Mouse (Mus musculus) intestine, postnatal 0 days (tissue): Measurements from ENCODE around the gene Gm2974. TPM values are rescaled to one million over a fixed set of nuclear protein-coding genes. Genes with fewer than 3 reads are reported as not detected.
"Not testable (repeated sequence)": the region's sequence is repeated elsewhere in the genome, so short reads cannot be mapped to it uniquely, and the experiment has no call there.

Experiments
- ATAC-seq: fragments of 200-750 bp; cut with Nextera tagmentation; 2 replicates; pipeline ENCODE4 v1.8.0; 2017; ENCODE audit warnings: mild to moderate bottlenecking, moderate TSS enrichment, moderate library complexity
- H3K27ac ChIP-seq: fragments of 300-500 bp; sonication (generic); 2 replicates; pipeline ENCODE4 v1.5.1; 2014; ENCODE audit warnings: mild to moderate bottlenecking, low read depth, low read length, moderate library complexity
- H3K27me3 ChIP-seq: fragments of 300-500 bp; sonication (generic); replicated peaks from 2 replicates; pipeline ENCODE4 v1.6.1; 2014; ENCODE audit warnings: low read length, mixed read lengths; ENCODE audit not compliant: control insufficient read depth, insufficient read depth
- H3K36me3 ChIP-seq: fragments of 300-500 bp; sonication (generic); 2 replicates; pipeline ENCODE4 v1.6.1; 2014; ENCODE audit warnings: mild to moderate bottlenecking, moderate library complexity; ENCODE audit not compliant: control insufficient read depth, insufficient read depth
- H3K4me1 ChIP-seq: fragments of 300-500 bp; sonication (generic); replicated peaks from 2 replicates; pipeline ENCODE4 v1.6.1; 2014; ENCODE audit warnings: antibody characterized with exemption, low read length, mixed read lengths; ENCODE audit not compliant: control insufficient read depth, insufficient read depth
- H3K4me2 ChIP-seq: fragments of 300-500 bp; sonication (generic); replicated peaks from 2 replicates; pipeline ENCODE4 v1.6.1; 2014; ENCODE audit warnings: low read depth, mild to moderate bottlenecking, moderate library complexity
- H3K4me3 ChIP-seq: fragments of 300-500 bp; sonication (generic); 2 replicates; pipeline ENCODE4 v1.5.1; 2014; ENCODE audit warnings: low read depth, low read length
- H3K9ac ChIP-seq: fragments of 300-500 bp; sonication (generic); 2 replicates; pipeline ENCODE4 v1.6.1; 2014; ENCODE audit warnings: mild to moderate bottlenecking, low read depth, low read length
- H3K9me3 ChIP-seq: fragments of 300-500 bp; sonication (generic); 2 replicates; pipeline ENCODE4 v1.6.1; 2016; ENCODE audit warnings: mixed run types; ENCODE audit not compliant: control insufficient read depth
- CTCF ChIP-seq: sonication (generic); IDR thresholded peaks from 2 replicates; pipeline ENCODE4 v1.5.1; 2016; ENCODE audit warnings: low read depth, mild to moderate bottlenecking, control low read depth, antibody characterized with exemption, moderate library complexity
- WGBS: fragments of 180-500 bp; shearing (Covaris S2); extraction: QIAGEN DNeasy Blood & Tissue Kit; methylation state at CpG from one replicate; pipeline ENCODE4 v1.1.7; 2014; 5-methylcytosine and 5-hydroxymethylcytosine counted together
- polyA plus RNA-seq: library from polyadenylated mRNA; unstranded; fragments of >200 nt; fragmentation: Nextera tagmentation; extraction: Ambion mirVana; gene quantifications from 2 replicates; pipeline ENCODE4 v1.2.1, GENCODE M21; 2015

Gene Gm2974
- 0.21 TPM in 1 of 2 replicates, not detected in the other for polyA plus RNA-seq

DNA sequence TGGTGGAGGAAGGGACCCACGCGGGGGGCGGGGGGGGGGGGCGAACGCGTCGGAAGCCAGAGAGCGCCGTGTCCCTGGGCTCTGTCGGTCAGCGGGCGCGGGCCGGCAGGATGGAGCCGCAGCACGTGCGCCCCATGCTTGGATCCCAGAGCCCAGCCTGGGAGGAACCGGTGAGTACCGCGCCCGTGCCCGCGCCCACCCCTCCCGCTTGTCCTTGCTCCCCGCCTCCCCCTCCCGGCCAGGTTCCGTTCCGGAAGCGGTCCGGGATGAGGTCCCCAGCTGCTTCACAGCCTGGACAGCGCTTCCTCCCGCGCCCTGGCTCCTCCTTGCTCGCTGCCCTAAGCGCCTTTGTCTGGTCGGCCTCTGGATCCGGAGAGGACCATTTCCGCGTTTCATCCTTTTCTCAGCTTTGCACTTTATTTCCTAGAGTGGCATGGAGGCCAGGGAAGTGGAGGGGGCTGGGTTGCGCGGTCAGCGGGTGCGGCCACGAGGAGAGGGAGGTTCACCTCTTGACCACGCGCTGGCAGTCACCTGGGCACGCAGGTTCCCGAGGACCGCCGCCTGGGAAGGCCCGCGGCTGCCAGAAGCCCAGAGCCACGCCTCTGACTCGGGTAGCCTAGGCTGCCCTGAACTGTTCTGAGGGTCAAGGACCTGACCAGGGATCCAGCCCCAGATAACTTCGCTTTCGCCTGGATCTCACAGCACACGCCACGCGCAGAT is at the start of gene Gm2974:
Gene Gm2974, plus strand, starts transcription at position 86 of the 720 bp plus-strand sequence.
- H3K9ac ChIP-seq, H3K4me1 ChIP-seq, H3K27me3 ChIP-seq, H3K36me3 ChIP-seq, H3K9me3 ChIP-seq, H3K27ac ChIP-seq, ATAC-seq, H3K4me3 ChIP-seq: not testable (repeated sequence)
- WGBS, result 17% methylated on average over 32 of the region's 59 CpGs
- H3K4me2 ChIP-seq, result peak within 1 kb of the TSS; percentile 50

DNA sequence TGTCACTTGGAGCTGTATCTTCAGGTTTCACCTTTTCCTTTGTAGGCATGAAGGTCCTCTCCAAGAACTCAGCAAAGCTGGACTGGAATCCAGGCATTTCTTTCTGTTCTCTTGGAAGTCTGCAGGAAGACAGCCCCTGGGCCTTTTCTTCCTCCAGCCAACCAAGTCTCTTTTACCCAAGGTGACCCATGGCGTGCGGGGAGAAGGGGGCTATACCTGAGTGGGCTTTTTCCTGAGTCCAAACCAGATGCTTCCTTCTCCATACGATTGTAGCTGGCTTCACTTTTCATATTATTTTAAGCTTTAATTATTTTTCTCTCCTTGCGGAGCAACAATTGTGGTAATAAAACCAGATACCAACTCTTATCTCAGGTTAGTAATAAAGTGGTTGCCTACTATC is 40.7 kb upstream of the Gm2974 start:
- H3K4me2 ChIP-seq, H3K4me3 ChIP-seq, H3K4me1 ChIP-seq, H3K36me3 ChIP-seq, H3K9me3 ChIP-seq, H3K27ac ChIP-seq, ATAC-seq, H3K9ac ChIP-seq, H3K27me3 ChIP-seq: not testable (repeated sequence)
- WGBS, result 72% methylated on average over 4 of the region's 4 CpGs

DNA sequence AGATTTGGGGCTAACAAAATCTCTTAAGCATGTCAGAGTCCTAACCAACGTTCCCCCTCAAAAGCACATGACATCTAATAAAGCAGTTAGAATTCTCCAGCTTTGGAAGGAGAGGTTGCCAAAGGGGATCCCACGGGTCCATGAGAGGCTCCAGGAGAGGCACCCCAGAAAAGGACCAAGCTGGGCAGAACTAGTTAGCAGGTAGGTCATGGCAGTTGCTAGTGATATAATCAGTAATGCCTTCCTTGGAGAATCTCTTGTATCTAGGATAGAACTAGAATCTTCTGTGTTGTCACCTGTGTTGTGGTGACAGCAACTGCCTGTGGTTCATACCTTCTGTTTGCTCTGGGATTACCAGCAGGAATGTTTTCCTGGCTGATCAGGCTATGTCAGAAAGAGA is 17.6 kb upstream of the Gm2974 start, which contains the start of gene Gm3127:
Gene Gm3127, plus strand, starts transcription at position 301 of the 400 bp plus-strand sequence.
- not testable (repeated sequence) for H3K9ac ChIP-seq, H3K27me3 ChIP-seq, H3K27ac ChIP-seq, H3K9me3 ChIP-seq, H3K4me1 ChIP-seq, H3K36me3 ChIP-seq, H3K4me3 ChIP-seq, ATAC-seq, H3K4me2 ChIP-seq
- WGBS, result no CpG with 5 or more reads among the region's 2 CpGs

DNA sequence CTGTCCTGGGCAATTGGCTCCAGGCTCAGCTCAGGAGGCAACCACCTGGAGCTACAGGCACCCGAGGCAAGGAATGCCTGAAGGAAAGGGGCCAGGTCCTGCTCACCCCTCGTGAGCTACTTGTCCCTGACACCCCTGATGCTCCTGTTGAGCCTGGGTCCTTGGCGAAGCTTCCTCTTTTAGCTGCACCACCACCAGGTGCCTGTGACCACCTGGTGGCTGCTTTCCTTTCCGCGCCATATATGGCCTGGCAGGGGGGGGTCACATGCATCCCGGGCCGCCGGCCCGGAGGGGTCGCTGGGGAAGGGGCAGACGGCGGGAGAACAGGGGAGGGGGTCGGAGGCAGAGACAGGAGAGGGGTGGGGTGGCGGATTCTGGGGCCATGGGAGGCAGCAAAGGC is 346 bp upstream of the Gm2974 start:
- WGBS, result 5% methylated on average over 11 of the region's 14 CpGs
- H3K27me3 ChIP-seq, H3K9ac ChIP-seq, H3K4me1 ChIP-seq, ATAC-seq, H3K4me3 ChIP-seq, H3K36me3 ChIP-seq, H3K9me3 ChIP-seq, H3K27ac ChIP-seq: not testable (repeated sequence)
- peak overlapping the region; percentile 50 for H3K4me2 ChIP-seq

DNA sequence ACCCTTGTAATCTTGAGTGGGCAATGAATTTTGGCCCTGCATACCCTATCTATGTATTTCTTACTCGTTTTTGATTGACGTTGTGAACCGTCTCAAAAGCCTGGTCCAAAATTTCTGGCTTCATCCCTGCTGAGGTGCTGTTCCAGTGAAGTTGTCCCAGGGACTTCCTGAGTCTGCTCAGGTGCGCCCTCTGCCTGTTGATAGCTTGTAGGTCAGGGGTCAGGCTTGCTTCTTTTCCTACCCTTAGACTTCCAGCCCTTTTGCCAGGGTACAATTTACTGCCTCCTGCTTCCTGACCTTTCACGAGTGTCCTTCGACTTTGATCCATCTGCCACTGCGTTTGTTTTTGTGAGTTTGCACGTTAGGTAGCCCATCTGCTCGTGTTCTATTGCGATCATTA is 999 bp downstream of the Gm2974 start:
- not testable (repeated sequence) for H3K27me3 ChIP-seq, H3K27ac ChIP-seq, H3K9me3 ChIP-seq, H3K36me3 ChIP-seq, H3K4me1 ChIP-seq, H3K9ac ChIP-seq, H3K4me3 ChIP-seq, H3K4me2 ChIP-seq, ATAC-seq
- peak; percentile 25; the same call in 1 of the 2 replicates for TF ChIP-seq CTCF
- WGBS, result 39% methylated on average over 4 of the region's 10 CpGs

DNA sequence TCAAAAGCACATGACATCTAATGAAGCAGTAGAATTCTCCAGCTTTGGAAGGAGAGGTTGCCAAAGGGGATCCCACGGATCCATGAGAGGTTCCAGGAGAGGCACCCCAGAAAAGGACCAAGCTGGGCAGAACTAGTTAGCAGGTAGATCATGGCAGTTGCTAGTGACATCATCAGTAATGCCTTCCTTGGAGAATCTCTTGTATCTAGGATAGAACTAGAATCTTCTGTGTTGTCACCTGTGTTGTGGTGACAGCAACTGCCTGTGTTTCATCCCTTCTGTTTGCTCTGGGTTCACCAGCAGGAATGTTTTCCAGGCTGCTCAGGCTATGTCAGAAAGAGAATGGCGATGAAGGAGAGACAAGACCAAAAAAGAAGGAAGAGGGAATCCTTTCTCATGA is 67.0 kb downstream of the Gm2974 start, which contains the start of gene Gm3138:
Gene Gm3138, plus strand, starts transcription at position 301 of the 400 bp plus-strand sequence.
- not testable (repeated sequence) for ATAC-seq, H3K4me2 ChIP-seq

More for the DNA sequence above, 67.0 kb downstream of the Gm2974 start, which contains the start of gene Gm3138:
- not testable (repeated sequence) for H3K9ac ChIP-seq, H3K4me3 ChIP-seq, H3K9me3 ChIP-seq, H3K4me1 ChIP-seq, H3K36me3 ChIP-seq, H3K27me3 ChIP-seq, H3K27ac ChIP-seq
- no CpG with 5 or more reads among the region's 2 CpGs for WGBS

Other genes starting within 250 kb of the Gm2974 start
- not detected in 2 replicates for gene Gm3095, start 219.0 kb upstream of the Gm2974 start, polyA plus RNA-seq
- gene Gm3099, start 184.2 kb upstream of the Gm2974 start, polyA plus RNA-seq, result not detected in 2 replicates
- gene Gm5796, start 158.6 kb upstream of the Gm2974 start, polyA plus RNA-seq, result 0.12 TPM in 1 of 2 replicates, not detected in the other
- not detected in 2 replicates for gene Gm3115, start 98.5 kb upstream of the Gm2974 start, polyA plus RNA-seq
- 0.26 and 0.31 TPM in 2 replicates for gene Gm8108, start 72.0 kb upstream of the Gm2974 start, polyA plus RNA-seq
- gene Gm3127, start 17.5 kb upstream of the Gm2974 start, polyA plus RNA-seq, result not detected in 2 replicates
- not detected in 2 replicates for gene Gm3138, start 67.1 kb downstream of the Gm2974 start, polyA plus RNA-seq
- gene Gm3149, start 134.7 kb downstream of the Gm2974 start, polyA plus RNA-seq, result not detected in 2 replicates
- gene 2610042L04Rik, start 152.2 kb downstream of the Gm2974 start, polyA plus RNA-seq, result not detected in 2 replicates
- not detected in 2 replicates for gene Gm3159, start 214.9 kb downstream of the Gm2974 start, polyA plus RNA-seq
- gene Gm3164, start 232.9 kb downstream of the Gm2974 start, polyA plus RNA-seq, result 0.18 TPM in 1 of 2 replicates, not detected in the other
- gene Gm3173, start 248.4 kb downstream of the Gm2974 start, polyA plus RNA-seq, result not detected in 2 replicates